Mouse (Mus musculus): Measurements from ENCODE around the gene Frmd4b. TPM values are rescaled to one million over a fixed set of nuclear protein-coding genes. Genes with fewer than 3 reads are reported as not detected.
"Not testable (repeated sequence)": the region's sequence is repeated elsewhere in the genome, so short reads cannot be mapped to it uniquely, and the experiment has no call there.

Gene Frmd4b
- polyA plus RNA-seq, 1 experiment from 2014 or later = 12.1 TPM

- no peaks in the 10 kb centered on the region for H3K27me3 ChIP-seq
- H3K9ac ChIP-seq = no peak overlapping the region
- no peak overlapping the region for H3K4me3 ChIP-seq
- H3K27ac ChIP-seq = no peak overlapping the region
- peaks cover 5% of the 10 kb centered on the region for H3K4me1 ChIP-seq (replicated peaks)
- 64% methylated on average over 16 of the region's 16 CpGs for WGBS
- no peaks in the 10 kb centered on the region for H3K9me3 ChIP-seq (replicated peaks)
- H3K4me2 ChIP-seq = no peak overlapping the region
- no peaks in the 10 kb centered on the region for H3K36me3 ChIP-seq
- ATAC-seq (replicated peaks; ENCODE audit: insufficient number of reproducible peaks, insufficient read depth, low FRiP score, low read depth) = no peak
Observed at GRCm38 (mm10) chr6:97438918-97439645, 178.3 kb downstream of the Frmd4b start.

- H3K9ac ChIP-seq = no peak overlapping the region
- H3K4me3 ChIP-seq = no peak overlapping the region
- WGBS = 69% methylated on average over 4 of the region's 4 CpGs
- no peaks in the 10 kb centered on the region for H3K9me3 ChIP-seq (replicated peaks)
- no peaks in the 10 kb centered on the region for H3K27me3 ChIP-seq
- ATAC-seq (replicated peaks; ENCODE audit: insufficient number of reproducible peaks, insufficient read depth, low FRiP score, low read depth) = no peak
- H3K36me3 ChIP-seq = no peaks in the 10 kb centered on the region
- no peak overlapping the region for H3K27ac ChIP-seq
- no peak overlapping the region for H3K4me2 ChIP-seq
- H3K4me1 ChIP-seq (replicated peaks) = peaks cover 6% of the 10 kb centered on the region
Observed at GRCm38 (mm10) chr6:97434753-97435152, 182.6 kb downstream of the Frmd4b start.

GRCm38 (mm10) chr6:97431309-97432004, 185.9 kb downstream of the Frmd4b start:
- Histone ChIP-seq H3K9me3 (replicated peaks) (no peaks in the 10 kb centered on the region), H3K4me3 (no peak overlapping the region), H3K36me3 (no peaks in the 10 kb centered on the region), H3K4me2 (no peak overlapping the region), H3K27ac (no peak overlapping the region), H3K27me3 (no peaks in the 10 kb centered on the region), H3K9ac (no peak overlapping the region), H3K4me1 (replicated peaks) (peaks cover 9% of the 10 kb centered on the region)
- 65% methylated on average over 10 of the region's 10 CpGs for WGBS
- ATAC-seq (replicated peaks; ENCODE audit: insufficient number of reproducible peaks, insufficient read depth, low FRiP score, low read depth) = no peak

- Histone ChIP-seq H3K9me3 (replicated peaks) (no peaks in the 10 kb centered on the region), H3K4me3 (no peak overlapping the region), H3K4me2 (no peak overlapping the region), H3K36me3 (no peaks in the 10 kb centered on the region), H3K27me3 (no peaks in the 10 kb centered on the region), H3K4me1 (replicated peaks) (peaks cover 9% of the 10 kb centered on the region), H3K27ac (no peak overlapping the region), H3K9ac (no peak overlapping the region)
- 41% methylated on average over 6 of the region's 6 CpGs for WGBS
- no peak for ATAC-seq (replicated peaks; ENCODE audit: insufficient number of reproducible peaks, insufficient read depth, low FRiP score, low read depth)
Observed at GRCm38 (mm10) chr6:97430519-97430918, 186.8 kb downstream of the Frmd4b start.

- WGBS = 8% methylated on average over 2 of the region's 2 CpGs
- no peak for ATAC-seq (replicated peaks; ENCODE audit: insufficient number of reproducible peaks, insufficient read depth, low FRiP score, low read depth)
- no peak overlapping the region for H3K4me2 ChIP-seq
Observed at GRCm38 (mm10) chr6:97429688-97430343, 187.5 kb downstream of the Frmd4b start.

GRCm38 (mm10) chr6:97419771-97420446, 197.4 kb downstream of the Frmd4b start:
- no peaks in the 10 kb centered on the region for H3K4me1 ChIP-seq (replicated peaks)
- no peak overlapping the region for H3K4me3 ChIP-seq
- H3K9me3 ChIP-seq (replicated peaks) = no peaks in the 10 kb centered on the region
- ATAC-seq (replicated peaks; ENCODE audit: insufficient number of reproducible peaks, insufficient read depth, low FRiP score, low read depth) = no peak
- H3K36me3 ChIP-seq = no peaks in the 10 kb centered on the region
- 53% methylated on average over 7 of the region's 7 CpGs for WGBS
- no peak overlapping the region for H3K4me2 ChIP-seq
- H3K9ac ChIP-seq = no peak overlapping the region
- H3K27me3 ChIP-seq = peaks cover 2% of the 10 kb centered on the region; the same call in 1 of the 2 replicates
- H3K27ac ChIP-seq = no peak overlapping the region

More at GRCm38 (mm10) chr6:97429688-97430343, 187.5 kb downstream of the Frmd4b start:
- H3K27ac ChIP-seq = no peak overlapping the region
- no peak overlapping the region for H3K4me3 ChIP-seq
- no peaks in the 10 kb centered on the region for H3K9me3 ChIP-seq (replicated peaks)
- H3K4me1 ChIP-seq (replicated peaks) = peaks cover 9% of the 10 kb centered on the region
- H3K9ac ChIP-seq = no peak overlapping the region
- no peaks in the 10 kb centered on the region for H3K36me3 ChIP-seq
- no peaks in the 10 kb centered on the region for H3K27me3 ChIP-seq

- no peak for ATAC-seq (replicated peaks; ENCODE audit: insufficient number of reproducible peaks, insufficient read depth, low FRiP score, low read depth)
- Histone ChIP-seq H3K27ac (no peak overlapping the region), H3K4me1 (replicated peaks) (0 out of 2 replicates have a peak, but pooled peaks cover 3% of the 10 kb centered on the region), H3K9ac (no peak overlapping the region), H3K36me3 (no peaks in the 10 kb centered on the region), H3K9me3 (replicated peaks) (no peaks in the 10 kb centered on the region), H3K4me2 (no peak overlapping the region), H3K4me3 (no peak overlapping the region), H3K27me3 (peaks cover 2% of the 10 kb centered on the region; the same call in 1 of the 2 replicates)
- WGBS = 58% methylated on average over 13 of the region's 13 CpGs
Observed at GRCm38 (mm10) chr6:97416972-97417554, 200.3 kb downstream of the Frmd4b start.

- H3K4me2 ChIP-seq; H3K9me3 ChIP-seq (replicated peaks); ATAC-seq (replicated peaks; ENCODE audit: insufficient number of reproducible peaks, insufficient read depth, low FRiP score, low read depth); H3K36me3 ChIP-seq; H3K4me3 ChIP-seq; H3K4me1 ChIP-seq (replicated peaks); H3K27me3 ChIP-seq; H3K9ac ChIP-seq: not testable (repeated sequence)
- 0 out of 2 replicates have a peak overlapping the region, but pooled peaks have one; percentile 26 for H3K27ac ChIP-seq
- WGBS = 86% methylated on average over 4 of the region's 4 CpGs
Observed at GRCm38 (mm10) chr6:97415578-97415977, 201.8 kb downstream of the Frmd4b start.

GRCm38 (mm10) chr6:97413453-97413852, 203.9 kb downstream of the Frmd4b start:
- Histone ChIP-seq H3K27ac (no peak overlapping the region), H3K9ac (no peak overlapping the region), H3K4me3 (no peak overlapping the region), H3K4me2 (no peak overlapping the region), H3K27me3 (no peaks in the 10 kb centered on the region), H3K4me1 (replicated peaks) (peaks cover 21% of the 10 kb centered on the region), H3K9me3 (replicated peaks) (no peaks in the 10 kb centered on the region), H3K36me3 (no peaks in the 10 kb centered on the region)
- no peak for ATAC-seq (replicated peaks; ENCODE audit: insufficient number of reproducible peaks, insufficient read depth, low FRiP score, low read depth)
- WGBS = 63% methylated on average over 7 of the region's 7 CpGs

GRCm38 (mm10) chr6:97412403-97412802, 204.9 kb downstream of the Frmd4b start:
- Histone ChIP-seq H3K9ac (no peak overlapping the region), H3K27ac (no peak overlapping the region), H3K4me2 (no peak overlapping the region), H3K27me3 (no peaks in the 10 kb centered on the region), H3K36me3 (no peaks in the 10 kb centered on the region), H3K4me1 (replicated peaks) (peaks cover 21% of the 10 kb centered on the region), H3K9me3 (replicated peaks) (no peaks in the 10 kb centered on the region), H3K4me3 (no peak overlapping the region)
- 76% methylated on average over 15 of the region's 15 CpGs for WGBS
- no peak for ATAC-seq (replicated peaks; ENCODE audit: insufficient number of reproducible peaks, insufficient read depth, low FRiP score, low read depth)

GRCm38 (mm10) chr6:97411327-97411726, 206.0 kb downstream of the Frmd4b start:
- Histone ChIP-seq H3K4me3 (no peak overlapping the region), H3K4me1 (replicated peaks) (peaks cover 21% of the 10 kb centered on the region), H3K36me3 (no peaks in the 10 kb centered on the region), H3K27ac (no peak overlapping the region), H3K9ac (no peak overlapping the region), H3K9me3 (replicated peaks) (no peaks in the 10 kb centered on the region), H3K27me3 (no peaks in the 10 kb centered on the region), H3K4me2 (no peak overlapping the region)
- 85% methylated on average over 6 of the region's 6 CpGs for WGBS
- ATAC-seq (replicated peaks; ENCODE audit: insufficient number of reproducible peaks, insufficient read depth, low FRiP score, low read depth) = no peak
